Mouse (Mus musculus) lung, postnatal 14 days (tissue): ENCODE data around the gene Rasgef1b.
A peak's percentile ranks its signal among the peaks of the same experiment; 100 is the strongest.
"Not testable (repeated sequence)": the region's sequence is repeated elsewhere in the genome, so short reads cannot be mapped to it uniquely, and the experiment has no call there.

Source experiments
- DNase-seq: peaks from one replicate; pipeline ENCODE4 v3.0.0; 2021

The Rasgef1b gene

GRCm38 (mm10) chr5:99238150-99238549, 490.7 kb downstream of the Rasgef1b start:
- no peak for DNase-seq

DNA sequence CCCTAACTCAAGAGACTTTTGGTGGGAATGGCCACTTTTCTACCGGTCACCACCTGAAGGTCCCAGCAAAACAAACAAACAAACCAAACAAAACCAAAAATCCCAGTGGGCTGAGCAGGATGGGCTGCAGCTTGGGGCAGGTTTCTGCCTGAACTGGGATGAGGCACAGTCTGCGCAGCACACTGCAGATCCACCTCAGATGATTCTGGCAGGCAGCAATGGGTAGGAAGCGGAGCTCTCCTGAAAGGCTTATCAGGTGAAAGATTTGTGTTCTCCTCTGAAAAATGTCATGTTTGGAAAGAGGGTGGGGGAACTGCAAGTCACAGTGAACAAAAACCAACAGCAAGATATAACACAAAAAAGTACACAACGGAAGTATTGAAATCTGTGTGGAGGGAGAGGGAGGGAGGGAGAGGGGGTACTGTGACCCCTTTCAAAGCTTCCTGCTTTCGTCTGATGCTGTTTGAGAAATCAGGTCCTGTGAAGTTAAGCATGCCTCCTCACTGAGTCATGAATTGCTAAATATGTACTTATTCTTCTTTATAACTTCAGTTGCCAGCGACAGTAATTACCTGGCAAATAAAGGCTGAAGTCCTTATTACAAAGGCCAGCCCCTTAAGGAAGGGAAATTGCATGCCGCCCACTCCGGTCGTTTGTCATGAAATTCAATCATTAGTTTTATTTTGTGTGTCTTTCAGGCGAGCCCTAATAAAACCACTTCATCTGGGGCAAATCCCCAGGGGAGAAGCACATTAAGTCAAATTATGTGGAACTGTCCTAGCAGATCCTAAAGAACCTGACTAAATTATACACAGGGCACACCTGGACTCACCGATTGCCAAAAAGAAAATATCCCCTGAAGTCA, 491.7 kb downstream of the Rasgef1b start:
- DNase-seq, result no peak

GRCm38 (mm10) chr5:99236431-99236830, 492.4 kb downstream of the Rasgef1b start:
- DNase-seq, result no peak

DNA sequence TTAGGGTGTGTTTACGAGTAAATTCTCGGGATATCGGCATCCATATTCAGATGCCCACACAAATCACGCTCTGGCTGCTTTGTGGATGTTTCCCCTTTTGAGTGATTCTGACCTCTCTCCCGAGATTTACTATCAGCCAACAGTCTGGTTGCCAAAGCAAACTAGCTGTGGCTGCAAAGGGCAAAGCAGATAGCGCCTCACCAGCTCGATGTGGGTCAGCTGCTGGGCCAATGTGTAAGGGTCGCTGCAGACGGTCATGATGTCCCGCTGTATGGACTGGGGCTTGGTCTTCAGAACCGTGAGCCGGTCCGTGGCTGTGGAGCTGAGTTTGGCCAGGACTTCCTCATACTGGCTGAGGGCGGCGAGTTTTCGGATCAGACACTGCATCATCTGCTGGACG, 494.6 kb downstream of the Rasgef1b start:
- DNase-seq, result no peak

DNA sequence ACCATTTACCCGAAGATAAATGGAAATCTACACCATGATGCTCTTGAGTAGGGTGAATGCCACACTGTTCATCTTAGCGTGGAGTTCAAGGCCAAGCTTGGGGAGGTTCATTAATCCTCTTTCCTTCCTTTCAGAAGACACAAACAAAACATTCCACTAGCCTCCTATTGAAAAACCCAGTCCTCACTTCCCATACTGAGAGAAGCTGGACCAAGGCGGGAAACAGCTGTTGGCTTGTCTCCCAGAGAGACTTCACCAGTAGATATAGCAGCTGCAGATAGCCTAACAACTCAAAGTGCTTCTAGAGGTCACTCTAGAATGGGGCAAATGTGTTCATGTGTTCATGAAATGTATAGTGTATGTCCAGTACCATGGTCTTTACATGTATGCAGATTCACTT, 495.7 kb downstream of the Rasgef1b start:
- no peak for DNase-seq

DNA sequence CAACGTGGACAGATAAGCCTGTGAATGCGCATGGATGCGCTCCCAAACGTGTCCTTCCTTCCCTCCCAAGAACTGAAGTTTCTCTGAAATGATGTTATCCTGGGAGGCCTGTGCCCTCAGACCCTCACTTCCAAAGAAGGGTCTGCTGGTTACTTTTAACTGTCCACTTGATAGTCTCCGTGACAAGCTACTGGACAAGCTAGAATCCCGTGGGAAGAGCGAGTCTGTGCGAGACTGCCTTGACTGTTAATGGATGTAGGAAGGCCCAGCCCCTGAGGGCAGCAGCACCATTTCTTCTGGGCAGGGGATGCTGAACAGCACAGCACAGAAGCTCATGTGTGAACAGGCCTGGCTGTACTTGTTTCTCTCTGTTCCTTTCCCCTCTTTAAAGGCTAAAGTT, 496.5 kb downstream of the Rasgef1b start:
- DNase-seq, result no peak

GRCm38 (mm10) chr5:99230476-99230875, 498.4 kb downstream of the Rasgef1b start:
- no peak for DNase-seq

- DNase-seq, result no peak
Observed at GRCm38 (mm10) chr5:99227361-99227760, 501.5 kb downstream of the Rasgef1b start.

DNA sequence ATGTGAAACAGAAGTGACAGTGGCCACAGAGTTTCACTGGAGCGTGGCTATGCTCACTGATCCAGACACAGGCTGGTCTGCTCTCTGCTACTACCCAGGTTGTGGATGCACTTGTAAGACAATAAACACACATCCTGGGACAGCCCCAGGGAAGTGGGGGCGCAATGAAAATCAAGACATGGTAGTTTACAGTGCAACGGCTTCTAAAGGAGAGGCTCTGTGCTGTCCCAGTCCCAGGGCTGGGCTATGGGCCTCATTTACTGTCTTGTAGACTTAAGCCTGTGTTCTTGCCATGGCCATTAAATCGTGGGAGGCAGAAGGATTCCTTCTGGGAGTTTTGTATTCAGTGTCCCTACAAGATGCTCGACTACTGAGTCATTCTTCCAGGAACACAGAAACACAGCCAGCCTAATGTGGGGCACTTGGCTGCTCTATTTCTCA, 504.3 kb downstream of the Rasgef1b start:
- DNase-seq, result no peak

DNA sequence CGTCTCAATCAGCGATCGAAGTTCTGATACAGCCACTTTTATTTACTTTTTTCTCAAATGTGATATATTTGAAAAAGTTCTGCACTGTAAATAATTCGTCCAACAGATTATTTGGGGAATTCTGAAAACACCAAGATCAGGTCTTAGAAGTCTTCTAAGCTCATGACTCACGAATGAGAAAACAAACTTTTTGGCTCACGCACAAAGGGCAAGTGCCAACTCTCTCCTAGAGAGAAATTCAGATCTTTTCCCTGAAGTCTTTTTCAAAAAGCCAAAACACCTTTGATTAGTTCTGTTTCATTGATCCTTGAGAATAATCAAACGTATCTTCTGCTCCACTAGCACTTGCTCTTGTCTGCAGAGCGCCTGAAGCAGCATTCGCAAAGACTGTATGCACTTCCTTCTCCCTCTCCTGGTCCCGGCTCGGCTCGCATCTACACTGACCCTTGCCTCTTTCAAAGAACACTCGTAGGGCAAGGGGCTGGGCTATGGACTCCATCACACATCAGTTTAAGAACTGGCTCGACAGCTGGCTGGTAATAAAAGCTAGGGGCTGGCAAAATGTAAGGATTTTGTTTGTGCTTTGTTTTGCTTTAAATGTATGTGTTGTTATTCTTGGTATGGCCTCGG, 504.9 kb downstream of the Rasgef1b start:
- no peak for DNase-seq

DNA sequence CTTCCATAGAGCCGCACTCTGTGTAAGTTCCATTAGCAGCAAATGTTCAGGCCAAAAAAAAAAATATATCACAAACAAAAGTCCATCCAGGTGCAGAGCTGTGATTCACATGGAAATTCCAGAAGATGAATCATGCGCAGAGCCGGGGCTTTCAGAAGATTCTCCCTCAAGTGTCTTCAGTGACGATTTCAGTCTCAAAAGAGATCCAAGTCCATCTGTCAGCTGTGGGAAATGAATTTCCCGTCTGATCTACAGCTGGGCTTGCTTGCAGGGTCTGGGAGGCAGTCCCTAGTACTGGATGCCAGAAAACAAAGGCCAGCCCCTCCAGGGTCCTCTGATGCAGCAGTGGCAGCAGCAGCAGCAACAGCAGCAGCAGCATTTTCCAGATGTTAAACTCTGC, 510.5 kb downstream of the Rasgef1b start:
- DNase-seq, result no peak

GRCm38 (mm10) chr5:99216588-99217152, 512.2 kb downstream of the Rasgef1b start:
- DNase-seq, result not testable (repeated sequence)

GRCm38 (mm10) chr5:99215207-99216157, 513.4 kb downstream of the Rasgef1b start:
- DNase-seq, result no peak

GRCm38 (mm10) chr5:99214400-99214799, 514.5 kb downstream of the Rasgef1b start:
- peak; percentile 24 for DNase-seq

GRCm38 (mm10) chr5:99213211-99213610, 515.7 kb downstream of the Rasgef1b start:
- DNase-seq, result no peak

GRCm38 (mm10) chr5:99203475-99203874, 525.4 kb downstream of the Rasgef1b start:
- DNase-seq, result no peak

- DNase-seq, result peak; percentile 56
Observed at GRCm38 (mm10) chr5:99202074-99202837, 526.6 kb downstream of the Rasgef1b start.

DNA sequence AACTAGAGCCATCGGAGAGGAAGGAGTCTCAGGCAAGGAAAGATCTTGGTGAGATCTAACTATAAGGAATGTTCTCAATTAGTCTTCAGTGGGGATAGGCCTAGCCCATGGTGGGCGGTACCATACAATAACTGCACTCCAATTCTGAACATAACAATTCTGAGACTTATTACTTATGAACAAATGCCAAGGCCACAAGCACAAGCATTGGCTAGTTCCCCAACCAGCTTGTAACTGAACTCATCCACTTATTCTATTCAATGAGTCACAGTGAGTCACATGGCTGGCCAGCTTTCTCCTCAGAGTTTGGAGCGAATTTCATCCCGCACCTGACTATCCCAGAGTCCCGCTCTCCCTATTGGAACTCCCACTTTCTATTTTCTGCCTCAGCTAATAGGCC, 533.4 kb downstream of the Rasgef1b start:
- no peak for DNase-seq

GRCm38 (mm10) chr5:99190941-99191800, 537.7 kb downstream of the Rasgef1b start:
- DNase-seq, result no peak

DNA sequence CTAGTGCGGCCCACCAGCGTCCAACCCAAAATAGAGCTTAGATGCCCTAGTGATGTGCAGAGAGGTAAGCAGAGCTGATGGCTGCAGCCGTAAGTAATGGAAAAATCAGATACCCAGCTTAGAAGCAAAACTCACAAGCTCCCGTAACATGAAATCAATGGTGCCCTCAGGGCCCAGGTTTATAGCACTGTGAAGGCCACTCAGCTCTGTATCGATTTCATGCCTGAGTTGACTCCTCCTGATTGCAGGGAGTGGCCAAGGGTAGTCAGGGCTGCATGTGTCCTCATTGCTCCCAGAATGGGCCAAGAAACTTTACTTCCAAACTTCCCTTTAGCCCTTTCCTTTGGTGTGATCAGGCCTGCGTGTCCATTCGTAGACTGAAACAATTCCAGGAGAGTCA, 545.2 kb downstream of the Rasgef1b start:
- DNase-seq, result no peak
